17 mouse cellular contexts compared by ENCODE assay signal in the genomic region with DNA sequence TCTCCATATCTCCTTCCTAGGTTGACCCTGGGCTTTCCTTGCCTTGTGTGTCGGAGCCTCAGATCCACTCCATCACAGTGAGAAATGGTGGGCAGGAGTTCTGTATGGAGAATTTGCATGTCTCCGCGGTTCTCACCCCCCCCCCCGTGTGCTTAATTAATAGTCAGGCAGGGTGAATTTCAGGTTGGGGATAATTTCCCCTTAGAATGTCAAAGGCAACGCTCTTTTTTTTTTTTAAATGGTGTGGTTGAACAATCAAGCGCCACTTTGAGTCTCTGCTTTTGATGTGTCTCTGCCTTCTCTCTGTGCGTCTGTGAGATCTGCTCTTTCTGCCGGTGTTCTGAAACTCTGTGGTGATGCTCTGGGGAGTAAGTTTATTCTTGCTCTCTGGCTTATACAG. TPM values are rescaled to one million over a fixed set of nuclear protein-coding genes. Genes with fewer than 3 reads are reported as not detected.
"Had no signal": no experiment of that assay in that cellular context is flagged by ENCODE, and none has a peak within 500 bp of the region (broad histone marks: within the 10 kb centered on the region; RNA-seq: fewer than 3 reads in every experiment).

No protein-coding gene starts in this region.

- DNase-seq: lung, adult 18-20 months; lung, embryonic 14.5 days; lung, postnatal 10 days; retina, postnatal 1 day; right cerebral cortex, adult 18-20 months; right cerebral cortex, postnatal 25 days; right cerebral cortex, postnatal 4 days; spleen, adult 18-20 months; thymus, adult 18-20 months; thymus, postnatal 14 days; thymus, postnatal 36 days had no signal

- H3K9me3 ChIP-seq: midbrain, embryonic 13.5 days; midbrain, embryonic 15.5 days; neural tube, embryonic 15.5 days had no signal

- H3K4me1 ChIP-seq: megakaryocyte, embryonic 14.5 days had no signal

- ATAC-seq: midbrain, embryonic 13.5 days; midbrain, embryonic 15.5 days had no signal

- H3K4me3 ChIP-seq: megakaryocyte, embryonic 14.5 days; midbrain, embryonic 13.5 days; midbrain, embryonic 15.5 days; neural tube, embryonic 13.5 days; neural tube, embryonic 15.5 days had no signal

- H3K36me3 ChIP-seq: midbrain, embryonic 13.5 days; midbrain, embryonic 15.5 days; neural tube, embryonic 13.5 days; neural tube, embryonic 15.5 days had no signal

- H3K27ac ChIP-seq: macrophage; midbrain, embryonic 13.5 days; midbrain, embryonic 15.5 days; neural tube, embryonic 13.5 days; neural tube, embryonic 15.5 days had no signal

RNA-seq across cellular contexts. Expression of a gene that starts 20.4 kb away (rescaled TPM):
- polyA plus RNA-seq: macrophage had no signal
